Mouse (Mus musculus) cerebellum, postnatal 10 days (tissue): ENCODE results near the gene Pkd1l1.

Source experiments
- DNase-seq, 2 experiments: peaks; one replicate each; pipeline ENCODE4 v3.0.0; 2021; ENCODE audit warnings: mixed read lengths in 2 of 2

Gene Pkd1l1

DNA sequence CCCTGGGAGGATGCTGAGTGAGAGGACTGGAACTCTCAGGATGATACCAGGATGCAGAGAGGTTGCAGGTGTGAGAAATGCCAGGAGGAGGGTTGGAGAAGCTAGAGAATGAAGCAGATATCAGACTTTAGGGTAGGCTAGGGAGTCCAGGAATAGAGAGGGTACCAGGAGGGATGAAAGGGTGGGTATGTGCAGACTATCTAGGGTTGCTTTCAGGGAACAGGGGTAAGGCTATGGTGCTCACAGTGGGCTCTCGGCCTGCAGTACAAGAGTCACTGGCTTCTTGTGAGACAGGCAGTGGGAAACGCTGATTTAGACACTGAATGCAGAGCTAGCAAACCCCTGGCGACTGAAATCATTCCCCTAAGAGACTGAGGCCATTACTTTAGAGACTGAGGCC is at the start of gene Pkd1l1:
TSS of gene Pkd1l1 (minus strand) at position 101 of the 400 bp plus-strand sequence.
- no peak for DNase-seq

DNA sequence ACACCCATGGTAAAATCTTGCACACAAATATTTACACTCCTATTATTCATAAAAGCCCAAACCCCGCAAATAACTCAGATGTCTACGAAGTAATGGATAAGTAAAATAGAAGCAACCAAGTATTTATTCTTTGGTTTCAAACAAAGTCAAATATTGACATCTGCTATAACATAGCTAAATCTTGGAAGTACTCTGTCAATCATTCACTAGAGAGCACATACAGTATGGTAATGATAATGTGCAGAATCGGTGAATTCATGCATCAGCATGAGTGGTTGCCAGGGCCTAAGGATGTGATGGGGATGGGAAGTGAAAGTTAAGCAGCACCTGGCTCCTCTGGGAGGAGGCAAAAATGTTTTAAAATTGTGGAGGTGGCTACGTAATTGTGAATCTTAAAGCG is 47.1 kb upstream of the Pkd1l1 start:
- DNase-seq, result no peak

DNA sequence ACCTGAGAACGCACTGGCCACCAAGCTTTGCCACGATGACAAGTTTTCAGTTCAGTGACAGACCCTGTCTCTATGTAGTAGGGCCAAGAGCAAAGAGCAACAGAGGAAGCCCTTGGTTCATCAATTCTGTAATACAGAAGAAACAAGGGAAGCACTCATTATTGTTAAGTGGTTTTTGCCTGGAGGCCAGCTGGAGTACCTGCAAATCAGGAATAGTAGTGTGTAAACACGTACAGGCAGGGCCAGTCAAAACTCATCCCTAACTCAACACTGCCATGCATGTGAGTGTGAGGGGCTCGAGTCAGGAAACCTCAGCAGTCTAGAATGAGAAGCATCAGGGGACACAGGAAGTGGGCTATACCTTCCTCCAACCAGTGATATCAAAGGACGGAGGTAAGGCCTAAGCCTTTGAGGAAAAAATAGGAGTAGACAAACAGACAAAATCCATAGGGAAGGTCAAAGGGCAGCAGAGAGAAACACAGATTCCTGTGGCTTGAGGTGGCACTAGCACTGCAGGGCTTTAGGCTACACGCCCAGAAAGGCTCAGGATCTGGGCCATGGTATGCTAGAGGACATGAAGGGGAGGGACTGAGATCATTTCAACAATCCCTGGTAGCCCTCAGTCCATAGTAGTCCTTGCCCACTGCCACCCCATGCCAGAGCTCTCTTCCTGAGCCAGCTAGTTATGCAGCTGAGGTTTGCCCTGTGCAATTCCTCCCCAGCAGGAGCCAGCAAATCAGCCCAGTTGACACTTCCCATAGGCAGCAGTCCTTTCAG is 45.6 kb upstream of the Pkd1l1 start:
- peak; percentile 16 to 47 for DNase-seq

DNA sequence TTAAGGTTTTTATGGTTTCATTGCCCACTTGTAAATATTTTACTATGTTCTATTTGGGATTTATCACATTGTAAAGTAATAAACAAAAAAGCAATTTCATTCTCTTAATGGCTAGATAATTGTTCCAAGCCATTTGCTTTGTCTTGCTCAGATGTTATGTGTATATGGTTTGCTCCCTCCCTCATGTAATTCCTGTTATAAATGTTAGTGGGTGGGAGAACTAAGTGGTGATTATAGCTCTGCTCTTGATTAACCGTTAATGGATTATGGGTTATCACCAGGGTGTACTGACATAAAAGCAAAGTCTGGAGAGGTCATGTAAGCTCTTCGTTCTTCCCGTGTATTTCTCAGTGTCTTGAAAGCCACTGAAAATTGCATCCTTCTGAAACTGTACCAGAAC is 41.7 kb upstream of the Pkd1l1 start:
- DNase-seq, result no peak

DNA sequence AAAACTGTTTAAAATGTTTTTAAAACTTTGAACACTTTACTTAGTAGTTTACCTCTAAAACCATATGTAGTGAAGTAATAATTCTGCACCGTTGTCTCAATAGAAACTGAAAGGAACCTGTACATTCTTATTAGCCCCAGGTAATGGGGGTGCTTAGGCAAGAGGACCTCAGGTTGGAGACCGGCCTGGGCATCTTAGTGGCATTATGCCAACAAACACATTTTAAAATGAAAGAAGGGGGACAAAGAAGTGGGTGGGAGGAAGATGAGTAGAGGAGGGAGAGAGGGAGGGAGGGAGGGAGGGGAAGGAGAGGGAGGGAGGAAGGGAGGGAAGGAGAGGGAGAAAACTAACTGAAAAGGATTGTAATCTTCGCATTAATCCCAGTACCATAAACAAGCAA is 38.3 kb upstream of the Pkd1l1 start:
- peak in 1 of 2 experiments; percentile 8 for DNase-seq

DNA sequence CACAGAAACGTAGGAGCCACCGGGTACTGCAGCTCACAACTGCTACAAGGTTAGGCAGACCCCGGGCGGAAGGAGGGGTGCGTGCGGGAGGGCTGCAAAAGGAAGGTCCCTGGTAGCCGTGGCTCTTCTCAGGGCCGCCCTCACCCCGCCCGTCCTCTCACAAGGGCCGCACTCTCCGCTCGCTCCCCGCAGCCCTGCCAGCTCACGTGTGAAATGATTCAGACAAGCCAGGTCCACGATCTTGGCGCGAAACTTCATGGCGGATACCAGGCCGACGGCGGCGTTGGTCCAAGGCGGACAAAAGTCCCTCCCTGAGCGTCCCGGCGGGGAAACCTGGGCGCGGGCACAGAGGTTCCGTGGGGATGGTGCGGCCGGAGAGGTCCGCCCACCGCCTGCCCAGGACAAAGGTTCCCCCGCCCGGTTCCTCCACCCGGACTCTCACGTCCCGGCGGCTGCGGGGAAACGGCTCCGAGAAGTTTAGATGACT is 37.8 kb upstream of the Pkd1l1 start, which contains the start of gene Hus1:
TSS of gene Hus1 (minus strand) at position 339 of the 487 bp plus-strand sequence.
- peak; percentile 91 to 93 for DNase-seq

DNA sequence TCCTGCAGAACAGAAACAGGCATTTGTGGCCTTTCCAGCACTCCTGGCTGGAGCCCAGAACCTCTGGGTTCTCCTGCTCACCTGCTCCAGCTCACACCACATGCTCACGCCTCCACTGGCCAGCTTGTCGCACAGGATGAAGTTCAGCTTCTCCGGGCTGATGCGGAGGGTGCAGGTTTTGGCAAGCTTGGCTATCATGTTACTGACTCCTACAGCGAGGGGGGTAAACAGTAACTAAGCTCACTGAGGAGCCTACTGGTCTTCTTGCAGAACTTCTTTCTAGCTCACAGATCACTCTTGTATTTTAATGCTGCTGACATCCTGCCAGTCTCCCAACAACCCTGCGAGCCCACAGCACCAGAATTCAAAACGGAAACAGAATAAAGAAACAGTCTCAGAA is 37.4 kb upstream of the Pkd1l1 start:
- peak; percentile 50 to 51 for DNase-seq

DNA sequence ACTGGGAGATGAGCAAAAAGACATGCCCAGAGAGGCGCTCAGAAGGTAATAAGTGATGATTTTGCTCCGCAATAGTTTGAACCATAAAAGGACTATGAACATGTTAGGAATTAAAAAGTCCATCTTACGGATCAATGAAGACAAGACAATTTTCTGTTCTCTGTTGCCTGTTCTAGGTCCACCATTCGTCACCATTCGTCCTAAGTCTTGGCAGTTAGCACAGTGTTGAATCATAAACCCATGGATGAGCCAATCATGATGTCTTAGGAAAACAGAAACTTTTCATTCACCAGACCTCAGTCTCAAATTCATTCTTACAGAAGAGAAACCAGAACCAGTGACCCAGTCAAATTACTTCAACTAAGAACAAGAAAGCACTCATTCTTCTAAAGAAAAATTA is 35.7 kb upstream of the Pkd1l1 start:
- DNase-seq, result no peak

DNA sequence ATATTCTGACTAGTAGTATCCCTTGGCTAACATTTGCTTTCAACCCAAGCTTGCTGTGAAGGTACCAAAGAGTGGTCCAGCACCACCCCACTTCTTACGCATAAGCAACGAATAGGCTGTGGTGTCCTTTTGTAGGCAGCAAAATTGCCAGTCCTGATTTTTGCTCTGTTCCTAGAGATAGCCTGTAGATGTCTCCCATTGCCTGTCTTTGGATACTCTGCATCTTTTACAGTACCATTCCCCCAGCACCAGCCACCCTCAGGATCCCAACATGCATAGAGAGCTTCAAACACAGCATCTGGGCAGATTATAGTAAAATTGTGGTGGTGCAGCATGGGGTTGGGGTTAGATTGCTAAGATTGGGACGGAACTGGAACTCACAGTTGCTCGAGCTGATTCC is 15.0 kb upstream of the Pkd1l1 start:
- DNase-seq, result peak; percentile 16 to 25

DNA sequence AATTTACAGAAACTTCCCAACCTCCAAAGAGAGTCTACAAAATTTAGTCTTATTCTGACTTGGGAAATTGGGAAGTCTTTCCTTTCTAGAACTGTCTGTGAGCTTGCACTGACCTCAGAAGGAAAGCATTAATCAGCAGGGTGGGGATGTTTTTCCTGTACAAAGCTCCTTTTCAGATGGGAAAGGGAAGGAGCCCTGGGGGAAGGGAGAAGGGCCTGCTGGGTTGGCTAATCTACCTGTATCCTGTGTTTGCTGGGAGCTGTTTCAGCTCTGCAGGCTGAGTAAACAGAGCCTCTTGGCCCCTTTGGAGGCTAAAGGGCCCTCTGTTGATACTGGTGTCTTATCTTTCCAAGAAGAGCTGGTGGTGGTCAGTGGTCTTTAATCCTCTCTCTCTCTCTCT is 13.0 kb upstream of the Pkd1l1 start:
- DNase-seq, result no peak

DNA sequence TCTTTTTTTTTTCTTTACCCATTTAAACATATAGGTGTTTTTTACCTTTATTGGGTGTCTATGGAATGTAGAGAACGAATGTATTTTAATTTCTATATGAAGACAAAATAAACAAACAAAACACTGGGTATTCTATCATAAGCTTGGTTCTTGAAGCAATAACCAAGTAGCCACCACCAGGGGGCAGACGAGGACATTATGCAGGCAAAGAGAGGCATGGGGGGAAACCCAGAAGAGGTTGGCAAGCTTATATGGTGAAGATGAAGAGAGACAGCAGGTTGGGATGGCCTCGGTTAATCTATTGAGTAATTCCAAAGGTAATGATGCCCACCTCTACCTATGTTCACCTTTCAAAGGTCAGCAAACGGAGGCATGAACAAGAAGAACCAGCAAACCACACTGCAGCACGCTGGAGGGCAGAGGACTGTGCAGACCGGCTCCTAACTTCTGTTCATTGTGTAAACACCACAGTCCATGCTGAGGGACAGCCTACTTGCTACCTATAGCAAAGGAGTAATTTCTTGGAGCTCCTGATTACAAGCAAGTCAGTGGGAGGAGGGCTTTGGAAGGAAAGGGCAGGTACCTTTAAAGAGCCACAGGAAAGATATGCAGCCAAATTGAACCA is 10.3 kb upstream of the Pkd1l1 start:
- DNase-seq, result peak; percentile 92 to 95

DNA sequence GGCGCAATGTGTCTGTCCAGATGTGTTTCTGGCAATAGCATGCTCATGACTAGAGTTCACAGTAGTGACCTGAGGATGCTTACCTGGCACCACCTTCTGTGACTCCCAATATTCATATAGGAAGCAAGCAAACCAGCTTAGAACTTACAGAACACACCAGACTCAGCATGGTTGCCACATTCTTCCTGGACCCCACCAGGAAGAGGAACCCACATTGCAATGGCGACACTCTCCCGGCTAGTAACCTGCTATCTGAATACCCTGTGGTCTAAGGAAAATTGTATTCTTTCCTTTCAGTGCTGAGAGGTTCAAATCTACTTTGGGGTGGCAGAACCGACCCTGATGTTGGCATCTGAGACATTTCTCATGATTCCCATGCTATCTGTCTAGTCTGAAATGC is 5.1 kb upstream of the Pkd1l1 start:
- DNase-seq, result no peak

DNA sequence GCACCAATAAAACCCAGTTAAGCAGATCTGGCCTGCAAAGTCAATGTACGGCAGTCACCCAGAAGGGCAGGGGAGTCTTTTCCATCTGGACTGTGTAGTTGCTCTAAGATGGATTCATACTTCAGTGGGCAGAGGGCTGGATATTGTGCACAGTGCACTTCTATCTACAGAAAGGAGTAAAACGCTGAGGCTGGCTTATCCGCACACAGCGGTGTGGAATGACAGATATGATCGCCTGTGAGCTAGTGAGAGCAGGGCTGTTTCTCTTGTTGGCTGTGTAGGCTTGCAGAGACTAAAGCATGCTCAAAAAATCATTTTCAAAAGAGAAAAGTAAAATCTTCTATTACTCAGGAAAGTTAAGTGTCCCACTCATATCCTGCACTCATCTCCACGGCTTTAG is 973 bp downstream of the Pkd1l1 start:
- no peak for DNase-seq

DNA sequence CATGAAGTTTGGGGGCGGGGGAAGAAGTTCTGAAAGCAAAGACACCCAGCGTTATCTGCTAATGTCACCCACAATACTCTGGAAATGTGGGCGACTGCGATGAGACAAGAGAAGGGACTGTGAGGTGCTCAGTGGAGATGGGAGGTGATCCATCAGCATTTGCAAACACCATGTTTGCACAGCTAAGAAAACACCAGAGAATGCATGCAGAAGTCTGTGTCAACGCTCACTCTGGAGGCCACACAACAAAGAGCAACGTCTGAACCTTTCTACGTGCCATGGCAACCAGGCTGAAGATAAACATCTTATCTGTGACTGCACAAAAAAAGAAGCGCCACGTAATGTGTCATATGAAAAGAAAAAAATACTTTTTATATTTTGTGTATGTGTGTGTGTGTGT is 2.6 kb downstream of the Pkd1l1 start:
- no peak for DNase-seq

DNA sequence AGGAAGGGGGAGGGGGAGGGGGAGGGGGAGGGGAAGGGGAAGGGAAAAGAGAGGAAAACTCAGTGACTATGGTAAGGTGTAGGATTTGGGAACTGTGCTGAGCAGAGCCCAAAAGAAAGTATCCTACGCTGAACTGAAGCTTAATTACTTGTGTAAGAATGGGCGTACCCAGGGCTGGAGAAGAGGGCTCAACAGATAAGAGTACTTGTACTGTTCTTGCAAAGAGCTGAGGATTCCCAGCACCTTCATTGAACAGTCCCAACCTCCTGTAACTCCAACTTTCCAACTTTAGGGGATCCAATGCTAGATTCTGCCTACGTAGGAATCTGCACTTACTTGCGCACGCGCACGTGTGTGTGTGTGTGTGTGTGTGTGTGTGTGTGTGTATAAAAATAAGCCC is 5.0 kb downstream of the Pkd1l1 start:
- DNase-seq, result no peak

DNA sequence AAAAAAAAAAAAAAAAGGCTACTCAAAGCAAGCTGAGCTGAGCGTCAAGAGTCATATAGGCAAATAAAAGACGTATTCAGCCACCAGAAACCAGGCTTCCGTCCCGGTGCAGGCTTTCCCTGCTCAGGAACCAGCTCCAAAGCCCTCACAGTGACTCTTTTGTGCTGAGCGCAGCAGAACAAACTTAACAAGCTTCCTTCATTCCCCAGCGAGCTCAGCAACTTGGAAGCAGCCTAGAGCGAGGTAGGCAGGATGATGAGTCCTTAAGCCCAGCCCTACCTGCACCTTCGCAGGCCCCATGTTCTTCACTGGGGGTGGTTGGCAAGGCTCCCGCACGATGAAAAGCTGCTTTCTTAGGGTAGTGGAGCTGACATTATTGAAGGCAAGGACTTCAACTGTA is 14.5 kb downstream of the Pkd1l1 start:
- DNase-seq, result peak in 1 of 2 experiments; percentile 48

DNA sequence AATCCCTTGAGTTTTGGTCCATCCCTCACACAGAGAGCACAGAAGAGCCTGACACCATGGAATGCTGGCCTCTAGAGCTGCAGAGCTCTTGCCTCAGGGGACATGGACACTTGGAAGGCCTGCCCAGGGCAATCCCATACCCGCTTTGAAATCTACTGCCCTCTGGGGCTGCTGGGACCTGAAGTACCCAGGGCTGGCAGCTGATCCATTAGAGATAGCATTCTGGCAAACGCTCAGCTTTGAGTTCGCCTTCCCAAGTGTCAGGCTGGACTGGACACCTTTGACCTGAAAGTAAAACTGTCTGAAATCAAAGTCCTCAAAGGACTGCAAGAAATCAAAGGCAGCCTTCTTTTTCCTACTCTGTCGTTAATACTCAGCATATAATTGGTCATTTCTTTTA is 15.0 kb downstream of the Pkd1l1 start:
- peak in 1 of 2 experiments; percentile 19 for DNase-seq

DNA sequence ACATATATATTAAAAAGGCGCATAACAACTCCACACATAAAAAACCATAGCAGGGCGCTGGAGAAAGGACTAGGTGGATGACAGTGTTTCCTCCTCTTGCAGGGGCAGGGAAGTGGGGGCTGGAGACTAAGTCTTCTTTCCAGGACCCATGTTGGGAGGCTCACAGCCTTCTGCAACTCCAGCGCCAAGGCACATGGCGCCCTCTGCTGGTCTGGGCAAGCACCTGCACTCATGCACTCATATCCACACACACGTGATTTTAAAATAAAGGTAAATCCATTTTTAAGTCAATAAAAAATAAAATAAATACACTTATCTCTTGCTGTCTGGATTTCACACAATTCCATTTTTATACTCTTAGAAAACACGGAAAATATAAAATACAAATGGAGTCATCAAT is 16.0 kb downstream of the Pkd1l1 start:
- peak; percentile 54 to 62 for DNase-seq

DNA sequence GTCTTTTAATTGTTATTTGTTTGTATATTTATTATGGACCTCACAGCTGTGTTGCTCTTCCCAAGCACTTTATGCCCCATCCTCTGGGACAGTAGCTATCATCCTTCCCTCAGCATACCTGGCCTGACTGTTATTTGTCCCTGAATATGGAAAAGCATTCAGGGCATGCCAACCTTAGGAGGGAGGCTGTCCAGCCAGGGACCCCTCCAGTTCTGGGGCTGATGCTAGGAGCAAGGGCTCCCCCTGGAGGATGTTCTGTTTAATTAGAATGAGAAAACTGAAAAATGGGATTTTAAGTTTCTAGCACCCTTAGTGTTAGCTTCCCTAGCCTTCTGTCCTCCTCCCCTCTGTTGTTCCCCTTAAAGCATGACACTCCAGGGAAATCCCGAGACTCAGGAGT is 17.4 kb downstream of the Pkd1l1 start:
- peak; percentile 92 to 94 for DNase-seq

DNA sequence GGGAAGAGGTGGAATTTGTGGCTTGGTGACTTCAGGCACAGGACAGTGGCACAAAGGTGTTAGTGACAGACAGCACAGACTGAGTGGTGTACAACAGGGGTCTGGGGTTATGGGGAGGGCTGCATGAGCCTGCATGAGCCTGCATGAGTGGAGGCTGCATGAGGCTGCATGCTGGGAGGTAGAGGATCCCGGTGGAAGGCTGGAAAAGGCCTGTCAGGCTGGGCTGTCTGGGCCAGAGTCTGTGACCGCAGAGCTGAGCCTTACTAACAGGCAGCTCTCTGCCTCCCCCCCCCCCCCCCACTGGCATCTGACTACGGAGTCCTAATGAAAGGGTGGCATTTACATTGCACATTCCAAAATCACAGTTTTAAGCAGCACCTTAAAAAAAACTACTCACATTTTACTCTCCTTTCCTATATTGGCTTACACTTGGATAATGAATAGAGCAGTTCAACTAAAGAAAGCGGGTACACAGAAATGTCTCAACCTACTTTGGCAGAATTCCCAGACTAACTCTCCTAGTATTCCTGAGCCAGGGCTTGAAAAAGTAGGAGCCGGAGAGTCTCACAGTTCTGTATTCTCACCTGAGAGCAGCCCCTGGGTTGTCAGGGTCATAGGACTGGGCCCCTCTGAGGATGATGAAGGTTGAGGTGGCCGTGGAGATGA is 23.2 kb downstream of the Pkd1l1 start:
- peak; percentile 26 to 52 for DNase-seq

DNA sequence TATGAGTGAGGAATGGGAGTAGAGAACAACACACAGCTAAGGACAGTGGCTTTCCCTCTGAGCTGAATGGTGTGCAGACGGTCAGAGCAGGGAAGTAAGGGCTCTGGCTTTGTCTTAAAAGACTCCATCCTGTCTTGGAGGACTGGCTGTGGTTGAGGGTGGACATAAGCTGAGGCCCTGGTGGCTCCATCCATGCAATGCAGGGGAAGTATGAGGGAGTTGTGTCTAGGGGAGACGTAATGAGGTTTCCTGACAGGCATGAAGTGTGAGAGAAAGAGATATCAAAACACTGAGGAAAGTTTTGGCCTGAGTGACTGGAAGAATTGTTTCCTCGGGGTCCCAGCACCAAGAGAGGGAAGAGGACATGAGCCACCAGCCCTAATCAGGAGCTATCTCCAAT is 24.2 kb downstream of the Pkd1l1 start:
- no peak for DNase-seq

DNA sequence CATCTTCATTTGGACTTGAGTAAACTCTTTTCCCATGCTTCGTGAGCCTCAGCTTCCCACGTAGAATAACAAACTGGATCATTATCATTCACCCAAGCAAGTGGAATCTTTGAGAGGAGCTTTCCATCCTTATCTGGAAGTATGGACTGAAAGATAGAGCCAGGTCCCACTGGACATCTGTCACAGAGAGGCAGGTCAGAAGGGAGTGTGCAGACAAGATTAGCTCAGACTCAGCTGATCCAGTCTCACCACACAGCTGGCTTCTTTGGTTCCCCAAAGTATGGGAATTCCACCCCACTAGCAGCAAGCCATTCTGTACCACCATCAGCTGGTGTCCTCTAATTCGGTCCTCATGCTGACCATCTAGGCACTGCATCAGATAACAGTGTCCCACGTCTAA is 29.0 kb downstream of the Pkd1l1 start:
- DNase-seq, result no peak

DNA sequence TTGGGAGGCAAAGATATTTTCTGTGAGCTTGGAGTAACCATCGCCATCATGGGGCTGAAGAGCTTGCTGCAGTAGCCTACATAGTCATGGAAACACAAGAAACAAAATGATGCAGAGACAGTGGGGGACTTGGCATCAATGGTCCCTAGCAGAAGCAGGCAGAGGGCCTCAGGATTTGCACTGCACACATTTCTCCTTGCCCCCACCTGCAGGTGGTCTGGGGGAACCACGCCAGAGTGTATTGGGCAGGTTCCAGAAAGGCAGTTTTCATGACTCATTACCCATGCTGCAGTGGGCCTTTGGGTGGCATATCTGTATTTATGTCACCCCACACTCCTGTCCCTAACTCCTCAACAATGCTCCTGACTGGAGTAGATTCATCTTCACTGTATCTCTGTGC is 30.6 kb downstream of the Pkd1l1 start:
- peak; percentile 73 for DNase-seq
